Mouse (Mus musculus) thymus, postnatal 4 days (tissue): Measurements from ENCODE around the gene Cul4a.

Source experiments
- DNase-seq: peaks from one replicate; pipeline ENCODE4 v3.0.0; 2021

The Cul4a gene

GRCm38 (mm10) chr8:13180911-13181690 is 75.7 kb downstream of the Cul4a start:
- no peak for DNase-seq

GRCm38 (mm10) chr8:13181691-13181976 is 76.2 kb downstream of the Cul4a start:
- no peak for DNase-seq

- DNase-seq = no peak
These were observed 81.4 kb downstream of the Cul4a start for GRCm38 (mm10) chr8:13186819-13187218.

GRCm38 (mm10) chr8:13187229-13187628 is 81.8 kb downstream of the Cul4a start:
- DNase-seq = no peak

GRCm38 (mm10) chr8:13187638-13188037 is 82.2 kb downstream of the Cul4a start:
- DNase-seq = no peak

- no peak for DNase-seq
These were observed 82.7 kb downstream of the Cul4a start for GRCm38 (mm10) chr8:13188052-13188555.

GRCm38 (mm10) chr8:13188857-13189256 is 83.4 kb downstream of the Cul4a start:
- DNase-seq = no peak

GRCm38 (mm10) chr8:13190235-13190634 is 84.8 kb downstream of the Cul4a start:
- DNase-seq = no peak

GRCm38 (mm10) chr8:13194818-13195217 is 89.4 kb downstream of the Cul4a start:
- DNase-seq = no peak

GRCm38 (mm10) chr8:13197493-13197892 is 92.1 kb downstream of the Cul4a start:
- no peak for DNase-seq
